Mouse (Mus musculus) midbrain, embryonic 14.5 days (tissue): ENCODE data around the gene Ubr2. TPM values are rescaled to one million over a fixed set of nuclear protein-coding genes. Genes with fewer than 3 reads are reported as not detected.

Experiments
- polyA plus RNA-seq: library from polyadenylated mRNA; unstranded; fragments of >200 nt; fragmentation: Nextera tagmentation; extraction: Ambion mirVana; gene quantifications from 2 replicates; pipeline ENCODE4 v1.2.1, GENCODE M21; 2014

The Ubr2 gene
- polyA plus RNA-seq, 1 experiment from 2014 or later, result 24.1 TPM

Other genes with a start within 250 kb of the Ubr2 start
- 0.22 TPM in 1 of 2 replicates, not detected in the other for gene Ptcra, start 246.8 kb downstream of the Ubr2 start, polyA plus RNA-seq
- 56.7 and 64.7 TPM in 2 replicates for gene 2310039H08Rik, start 237.9 kb downstream of the Ubr2 start, polyA plus RNA-seq
- 74.3 and 96.8 TPM in 2 replicates for gene Rpl7l1, start 227.9 kb downstream of the Ubr2 start, polyA plus RNA-seq
- gene Bicral, start 152.1 kb downstream of the Ubr2 start, polyA plus RNA-seq, result 10.2 and 11.6 TPM in 2 replicates
- gene Tbcc, start 119.9 kb downstream of the Ubr2 start, polyA plus RNA-seq, result 62.8 and 67.6 TPM in 2 replicates
- gene Prph2, start 100.1 kb downstream of the Ubr2 start, polyA plus RNA-seq, result not detected in 2 replicates